Mouse (Mus musculus): Measurements from ENCODE around the gene Gm27179. TPM values are rescaled to one million over a fixed set of nuclear protein-coding genes. Genes with fewer than 3 reads are reported as not detected.
"Not testable (repeated sequence)": the region's sequence is repeated elsewhere in the genome, so short reads cannot be mapped to it uniquely, and the experiment has no call there.

Gene Gm27179
- total RNA-seq, 2 experiments from 2014 or later, result not detected

DNA sequence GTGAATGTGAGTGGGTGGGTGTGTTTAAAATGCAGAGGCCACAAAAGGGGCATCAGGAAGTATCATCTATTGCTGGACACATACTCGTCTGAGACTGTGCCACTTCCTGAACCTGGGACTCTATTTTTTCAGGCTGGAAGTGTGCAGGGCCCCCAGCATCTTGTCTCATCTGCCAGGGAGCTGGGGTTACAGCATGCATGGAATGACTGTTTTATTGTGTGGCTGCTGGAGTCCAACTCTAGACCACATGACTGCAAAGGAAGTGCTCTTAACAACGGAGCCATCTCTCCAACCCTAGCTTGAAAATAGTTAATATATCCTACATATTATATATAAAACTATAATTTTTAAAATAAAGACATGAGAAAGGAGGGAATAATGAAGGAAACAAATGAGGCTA lies 39.0 kb downstream of the Gm27179 start:
- not testable (repeated sequence) for DNase-seq

DNA sequence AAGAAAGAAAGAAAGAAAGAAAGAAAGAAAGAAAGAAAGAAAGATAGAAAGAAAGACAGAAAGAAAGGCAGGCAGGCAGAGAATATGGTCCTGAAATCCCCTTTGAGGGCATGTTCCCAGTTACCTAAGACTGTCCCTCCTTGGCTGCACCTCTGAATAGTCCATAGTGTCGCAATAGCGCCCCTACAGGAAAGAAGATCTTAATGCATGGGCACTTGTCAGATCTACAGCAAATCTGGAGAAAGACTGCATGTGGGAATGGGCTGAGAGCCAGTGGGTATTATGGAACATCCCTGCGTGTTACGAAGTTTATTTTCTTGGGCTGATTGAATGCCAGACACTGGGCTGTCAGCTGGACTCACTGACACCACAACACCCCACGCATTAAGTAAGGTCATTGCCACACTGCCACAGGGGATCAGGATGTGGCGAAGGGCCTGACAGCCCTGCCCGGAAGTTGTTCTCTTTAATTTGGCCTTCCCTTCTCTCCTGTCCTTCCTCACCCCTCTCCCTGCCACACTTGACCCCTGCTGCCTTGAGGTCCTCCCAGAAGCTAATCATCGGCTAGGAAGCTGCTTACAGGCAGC lies 42.1 kb downstream of the Gm27179 start:
- not testable (repeated sequence) for DNase-seq

DNA sequence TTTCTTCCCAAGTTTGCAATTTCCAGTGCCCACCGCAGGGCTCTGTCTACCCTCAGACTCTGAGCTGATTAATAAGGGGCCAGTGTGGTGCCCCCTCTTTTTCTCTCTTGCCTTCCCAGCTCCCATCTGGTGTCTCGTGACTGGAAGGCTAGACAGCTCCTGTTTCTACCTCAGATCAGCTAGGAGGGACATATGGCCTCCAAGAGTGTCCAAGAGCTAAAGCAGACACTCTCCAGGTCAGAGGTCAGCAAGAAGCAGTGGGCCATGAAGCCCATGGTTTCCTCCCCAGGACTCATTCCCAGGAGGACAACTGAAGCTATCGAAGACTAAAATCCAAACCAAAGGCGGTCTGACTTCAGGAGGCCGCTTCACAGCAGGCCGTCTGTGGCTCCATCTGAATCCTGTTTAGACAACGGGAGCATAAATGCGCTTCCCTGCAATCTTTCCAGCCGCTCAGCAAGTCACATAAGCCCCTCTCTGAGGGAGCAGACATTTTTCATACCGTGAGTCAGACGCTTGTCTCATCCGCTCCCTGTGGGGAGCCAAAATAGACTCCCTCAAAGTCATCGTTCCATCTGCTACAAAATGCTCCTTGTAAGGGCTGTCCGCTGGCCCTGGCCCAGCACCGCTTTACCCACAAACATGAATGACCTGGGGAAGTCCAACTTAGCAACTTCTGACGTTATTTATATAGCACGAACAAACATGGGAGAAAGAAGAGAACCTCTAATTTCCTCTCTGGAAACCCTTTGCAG lies 44.6 kb downstream of the Gm27179 start:
- DNase-seq, result not testable (repeated sequence)

DNA sequence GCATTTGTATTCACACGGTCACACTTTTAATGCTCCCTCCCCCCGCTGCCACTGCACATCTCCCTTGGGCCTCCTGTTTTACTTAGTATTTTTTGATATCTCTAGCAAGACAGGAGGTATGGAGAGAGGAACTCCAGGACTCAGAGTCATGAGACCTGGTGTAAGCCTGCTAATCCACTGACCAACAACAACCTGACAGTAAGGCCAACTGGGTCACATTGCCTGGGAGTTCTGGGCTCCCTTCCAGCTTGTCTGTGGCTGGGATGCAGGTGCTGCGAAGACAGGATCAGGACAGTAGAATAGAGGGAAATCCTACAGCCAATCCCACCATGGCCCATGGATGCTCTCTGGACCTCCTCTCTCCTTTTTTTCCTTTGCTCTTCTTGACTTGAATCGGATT lies 47.9 kb downstream of the Gm27179 start:
- not testable (repeated sequence) for DNase-seq

Other genes with a start within 250 kb of the Gm27179 start
- gene Synb, start 218.2 kb downstream of the Gm27179 start, total RNA-seq (2021), result not detected
- gene Gm16867, start 9.2 kb downstream of the Gm27179 start, total RNA-seq (2021), result 1 to 10 TPM; 2.9 TPM
- gene Entpd4b, start 42.9 kb upstream of the Gm27179 start, total RNA-seq (2021), result 10 to 100 TPM; 45.6 to 52.5 TPM